Mouse (Mus musculus): ENCODE measurements around the gene Fam193a. TPM values are rescaled to one million over a fixed set of nuclear protein-coding genes. Genes with fewer than 3 reads are reported as not detected.

Gene Fam193a
- total RNA-seq (2021) = 10 to 100 TPM; 14.0 to 16.3 TPM
- long read RNA-seq, experiment 1, partial matches to known transcripts = 1 of 5 reads
- long read RNA-seq, experiment 1, other reads (novel, unspliced or antisense) = 4 of 5 reads
- long read RNA-seq, experiment 2, partial matches to known transcripts = 1 of 3 reads
- long read RNA-seq, experiment 2, other reads (novel, unspliced or antisense) = 2 of 3 reads

DNA sequence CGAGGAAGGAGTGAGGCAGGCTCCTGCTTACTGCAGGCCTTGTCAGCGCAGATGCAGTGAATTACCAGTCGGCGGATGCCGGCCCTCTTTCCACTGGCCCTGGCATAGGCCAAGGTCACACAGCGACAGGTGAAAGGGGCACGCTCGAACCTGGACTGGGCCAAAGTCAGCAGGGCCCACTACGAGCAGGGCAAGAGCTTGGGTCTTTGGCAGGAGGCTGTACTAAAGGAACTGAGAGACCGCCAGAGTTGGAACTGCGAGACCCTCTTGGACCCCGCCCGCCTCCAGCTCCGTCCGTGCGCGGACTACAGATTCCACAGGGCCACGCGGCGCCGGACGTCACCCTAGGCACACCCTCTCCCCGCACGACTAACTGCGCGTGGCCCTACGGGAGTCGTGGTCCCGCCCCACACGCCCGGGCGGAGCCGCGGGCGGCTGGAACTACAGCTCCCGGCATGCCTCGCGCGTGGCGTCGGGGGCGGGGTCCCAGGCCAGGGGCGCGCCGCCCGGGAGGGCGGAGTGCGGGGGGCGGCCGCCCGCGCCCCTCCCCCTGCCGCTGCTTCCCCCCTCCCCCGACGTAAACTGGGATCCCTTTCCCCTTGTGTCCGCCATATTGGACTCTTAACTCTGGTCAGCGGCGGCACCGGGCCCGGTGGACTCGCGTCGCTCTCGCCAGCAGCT lies at the start of gene Fam193a:
Fam193a (plus strand) TSS at position 593 of the 681 bp plus-strand sequence.
- intact Hi-C loops (cut with DNase I; ENCODE audit: low total_unique reads) = no loop called here

DNA sequence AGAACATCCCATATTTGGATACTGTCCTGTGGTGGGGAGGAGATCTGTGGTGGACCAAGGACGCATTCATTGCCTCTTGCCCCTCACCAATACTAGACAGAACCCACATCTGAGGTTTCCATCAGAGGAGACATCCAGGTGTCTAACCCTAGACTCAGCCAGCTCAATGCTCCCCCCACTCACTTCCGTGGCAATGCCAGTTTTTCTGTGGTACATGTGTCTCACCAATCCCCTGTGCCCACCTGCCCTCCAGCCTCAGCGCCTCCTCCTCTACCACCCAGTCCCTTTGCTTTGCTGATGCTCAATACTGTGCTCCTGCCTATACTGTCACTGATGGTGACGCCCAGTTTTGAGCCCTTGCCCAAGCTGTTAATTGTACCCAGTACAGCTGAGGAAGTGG lies 48.5 kb upstream of the Fam193a start:
- intact Hi-C loops (cut with DNase I; ENCODE audit: low total_unique reads) = no loop called here

More for the DNA sequence above, at the start of gene Fam193a:
- DNase-seq = peak; percentile 98

DNA sequence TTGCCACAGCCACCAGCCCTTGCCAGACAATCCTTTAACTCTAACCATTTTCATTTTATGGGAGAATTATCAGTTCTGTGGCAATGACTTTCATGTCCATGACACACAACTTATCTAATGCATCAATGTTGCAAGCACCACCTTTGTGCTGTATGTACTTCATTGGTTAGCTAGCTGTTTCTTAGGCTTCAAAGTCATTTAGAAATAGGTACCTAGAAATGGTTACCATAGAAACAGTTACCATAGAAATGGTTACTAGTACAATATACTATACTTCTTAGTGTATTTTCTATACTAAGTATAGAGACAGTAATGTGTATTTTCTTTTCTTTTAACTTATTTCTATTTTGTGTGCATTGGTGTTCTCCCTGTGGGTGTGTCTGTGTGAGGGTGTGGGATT lies 44.4 kb upstream of the Fam193a start:
- no peak for DNase-seq
- intact Hi-C loops (cut with DNase I; ENCODE audit: low total_unique reads) = no loop called here

More for the DNA sequence above, 48.5 kb upstream of the Fam193a start:
- no peak for DNase-seq

DNA sequence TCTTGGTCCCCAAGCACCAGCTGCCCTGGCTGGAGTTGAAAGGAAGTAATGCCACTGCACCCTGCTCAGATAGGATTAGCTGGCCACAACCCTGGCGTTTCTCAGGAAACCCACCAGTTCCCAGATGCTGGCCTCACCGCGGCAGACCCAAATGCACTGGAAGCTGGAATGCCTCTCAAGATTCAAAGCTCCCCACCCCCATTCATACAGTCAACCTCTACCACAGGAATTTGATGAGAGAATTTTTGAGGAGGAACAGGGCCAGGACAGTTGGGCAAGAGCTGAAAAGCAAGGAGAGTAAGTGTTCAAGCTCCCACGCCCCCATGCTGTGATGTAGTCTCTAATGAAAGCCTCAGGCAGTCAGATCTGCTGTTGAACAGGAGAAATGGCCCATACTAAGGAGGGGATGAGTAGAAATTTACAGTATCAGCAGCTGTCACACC lies 43.5 kb upstream of the Fam193a start:
- intact Hi-C loops (cut with DNase I; ENCODE audit: low total_unique reads) = no loop called here
- DNase-seq = no peak

DNA sequence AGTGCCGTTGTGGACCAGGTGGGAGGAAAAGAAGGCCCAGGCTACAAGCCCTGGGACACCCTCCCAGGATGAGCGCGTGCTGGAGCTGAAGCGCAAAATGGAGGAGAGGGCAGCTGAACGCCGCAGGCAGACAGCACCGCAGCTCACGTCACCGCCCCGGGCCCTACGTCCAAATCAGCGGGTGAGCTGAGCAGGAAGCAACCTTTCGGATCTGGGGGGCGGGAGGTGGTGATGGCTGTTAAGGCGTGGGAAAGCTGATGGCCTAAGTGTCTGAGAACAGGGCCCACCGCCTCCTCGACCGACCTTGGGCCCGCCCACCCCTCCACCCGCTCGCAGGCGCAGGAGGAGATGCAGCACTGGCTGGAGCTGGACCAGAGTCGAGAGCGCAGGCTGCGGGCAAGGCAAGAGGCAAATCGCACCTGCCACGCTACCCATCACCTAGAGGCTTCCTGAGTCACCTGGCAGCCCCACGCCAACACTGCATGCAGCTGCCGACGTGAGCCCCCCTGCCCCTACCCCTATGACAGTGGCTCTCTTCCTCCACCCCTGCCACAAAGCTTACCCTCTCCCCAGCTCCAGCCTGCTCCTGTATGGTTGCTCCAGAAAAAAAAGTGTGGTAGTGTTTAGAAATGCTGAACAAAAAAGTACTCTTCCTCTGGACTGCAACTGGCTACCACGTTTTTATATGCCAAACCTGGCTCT lies 42.7 kb upstream of the Fam193a start:
- intact Hi-C loops (cut with DNase I; ENCODE audit: low total_unique reads) = no loop called here

DNA sequence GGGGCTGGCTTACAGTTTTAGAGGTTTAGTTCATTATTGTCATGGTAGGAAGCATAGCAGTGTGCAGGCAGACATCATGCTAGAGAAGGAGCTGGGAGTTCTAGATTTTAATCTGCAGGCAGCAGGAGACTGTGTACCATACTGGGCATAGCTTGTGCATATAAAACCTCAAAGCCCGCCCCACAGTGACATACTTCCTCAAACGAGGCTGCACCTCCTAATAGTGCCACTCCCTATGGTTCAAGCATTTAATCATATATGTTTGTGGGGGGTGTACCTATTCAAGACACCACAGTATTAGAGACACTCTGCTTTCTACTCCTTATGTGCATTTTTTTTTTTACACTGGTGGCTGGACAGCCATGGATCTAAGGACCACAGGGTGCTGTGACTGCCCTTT lies 39.6 kb upstream of the Fam193a start:
- intact Hi-C loops (cut with DNase I; ENCODE audit: low total_unique reads) = loop anchor here (10.0 kb wide), 1 partner anchor 125 kb away; no protein-coding TSS in a partner anchor

More for the DNA sequence above, 42.7 kb upstream of the Fam193a start:
- peak; percentile 28 for DNase-seq

DNA sequence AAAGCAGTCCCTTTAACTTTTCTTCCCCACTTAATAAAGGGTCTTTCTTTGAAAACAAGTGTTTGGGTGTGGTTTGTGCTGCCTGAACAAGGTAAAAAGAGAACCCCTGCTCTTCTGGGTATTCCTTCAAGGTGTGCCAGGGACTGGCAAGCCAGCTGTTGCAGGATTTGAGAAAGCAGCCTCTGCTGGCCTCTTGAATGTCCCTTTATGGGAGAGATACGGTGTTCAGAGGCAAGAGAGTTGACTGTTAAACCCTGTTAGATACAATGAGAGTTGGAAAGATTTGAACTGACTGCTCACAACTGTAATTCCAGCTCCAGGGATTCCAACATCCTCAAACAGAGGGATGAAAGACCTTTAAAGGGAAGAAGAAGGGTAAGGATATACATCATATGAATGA lies 35.7 kb upstream of the Fam193a start:
- intact Hi-C loops (cut with DNase I; ENCODE audit: low total_unique reads) = loop anchor here (10.0 kb wide), 1 partner anchor 129 kb away; no protein-coding TSS in a partner anchor
- DNase-seq = no peak

More for the DNA sequence above, 39.6 kb upstream of the Fam193a start:
- DNase-seq = no peak

DNA sequence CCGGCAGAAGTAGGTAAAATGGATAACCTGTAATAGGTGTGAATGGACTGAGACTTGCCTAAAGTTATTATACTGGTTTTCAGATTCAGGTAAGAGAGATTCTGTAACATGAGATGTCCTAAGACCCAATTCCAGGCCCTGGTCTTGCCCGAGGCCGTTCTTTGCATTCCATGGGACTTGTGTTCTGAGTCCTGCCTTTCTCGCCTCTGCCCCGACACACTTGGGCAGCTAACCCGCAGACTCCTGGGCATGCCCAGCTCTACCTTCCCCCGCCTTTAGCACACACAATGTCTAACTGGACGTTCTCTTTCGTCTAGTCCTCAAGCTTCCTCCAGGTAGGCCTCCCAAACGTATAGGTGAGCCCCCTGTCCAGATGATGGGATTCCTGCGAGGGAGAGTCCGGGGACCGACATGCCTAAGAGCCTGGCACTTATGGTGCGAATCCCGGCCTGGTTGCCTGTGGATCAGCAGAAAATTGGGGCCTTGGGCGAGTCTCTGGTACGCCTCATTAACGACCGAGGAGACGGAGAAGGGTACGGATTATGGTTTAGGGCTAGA lies 34.1 kb upstream of the Fam193a start:
- no peak for DNase-seq
- intact Hi-C loops (cut with DNase I; ENCODE audit: low total_unique reads) = loop anchor here (10.0 kb wide), 1 partner anchor 131 kb away; no protein-coding TSS in a partner anchor

DNA sequence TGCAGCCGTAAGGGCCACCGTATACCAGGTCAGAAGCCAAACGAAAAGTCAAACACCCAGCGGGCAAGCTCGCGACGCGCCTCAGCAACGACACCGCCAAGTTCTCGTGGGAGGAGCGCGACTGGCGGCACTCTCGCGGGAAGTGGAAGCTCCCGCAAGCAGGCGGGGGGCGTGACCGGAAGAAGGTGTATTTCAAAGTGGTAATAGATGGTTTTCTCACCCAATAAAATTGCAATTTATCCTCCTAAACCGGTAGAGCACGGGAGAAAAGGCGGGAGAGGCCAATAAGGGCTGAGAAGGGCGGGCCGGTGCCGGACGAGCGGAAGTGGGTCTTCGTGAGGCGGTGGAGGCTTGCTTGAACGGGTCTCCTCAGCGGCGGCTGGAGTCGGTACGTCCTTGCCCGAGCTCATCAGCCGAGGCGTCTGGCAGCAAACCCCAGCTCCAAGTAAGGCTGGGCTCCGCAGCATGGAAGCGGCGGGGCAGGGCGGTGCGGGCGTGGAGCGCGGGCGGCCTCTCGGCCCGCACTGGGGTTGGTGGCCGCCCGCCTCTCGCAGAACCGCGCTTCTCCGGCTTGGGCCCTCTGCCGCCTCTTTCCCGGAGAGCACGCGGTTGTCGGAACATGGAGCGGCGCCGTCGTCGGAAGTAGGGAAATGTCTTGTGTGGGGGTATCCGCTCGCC lies 33.5 kb upstream of the Fam193a start, which contains the start of gene Rnf4:
Rnf4 (plus strand) TSS at position 193 of the 678 bp plus-strand sequence.
- intact Hi-C loops (cut with DNase I; ENCODE audit: low total_unique reads) = loop anchor here (10.0 kb wide), 1 partner anchor 131 kb away; no protein-coding TSS in a partner anchor
- peak; percentile 99 for DNase-seq

DNA sequence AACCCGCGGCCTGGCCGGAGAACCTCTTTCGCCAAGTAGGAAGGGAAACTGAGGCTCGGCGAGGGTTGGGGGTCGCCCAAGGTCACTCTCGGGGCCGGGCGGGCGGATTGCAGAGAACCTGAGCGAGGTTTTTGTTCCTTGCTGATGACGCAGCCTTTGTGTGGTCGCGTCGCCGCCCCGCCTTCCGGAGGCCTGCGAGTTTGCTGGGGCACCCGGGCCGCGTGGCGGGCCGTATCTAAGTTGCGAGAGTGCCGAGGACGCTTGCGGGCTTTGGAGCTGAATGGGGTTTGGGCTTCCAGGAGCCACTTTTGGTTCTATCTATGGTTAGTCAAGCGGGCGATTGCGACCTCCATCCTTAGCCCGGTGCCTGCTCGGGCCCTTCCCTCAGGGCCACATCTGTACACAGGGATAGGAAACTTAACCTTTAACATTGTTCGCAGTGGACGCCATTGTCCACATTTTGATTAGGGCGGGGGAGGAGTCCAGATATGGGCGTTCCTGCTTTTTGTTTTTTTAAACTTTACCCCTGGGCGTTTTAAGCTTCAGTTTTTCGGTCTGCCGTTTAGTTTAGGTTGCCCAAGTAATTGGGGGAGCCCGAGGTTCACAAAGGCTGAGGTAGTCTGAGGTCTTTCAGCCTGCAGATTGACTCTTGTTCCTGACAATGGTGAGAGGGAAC lies 32.8 kb upstream of the Fam193a start:
- intact Hi-C loops (cut with DNase I; ENCODE audit: low total_unique reads) = loop anchor here (10.0 kb wide), 1 partner anchor 132 kb away; no protein-coding TSS in a partner anchor

DNA sequence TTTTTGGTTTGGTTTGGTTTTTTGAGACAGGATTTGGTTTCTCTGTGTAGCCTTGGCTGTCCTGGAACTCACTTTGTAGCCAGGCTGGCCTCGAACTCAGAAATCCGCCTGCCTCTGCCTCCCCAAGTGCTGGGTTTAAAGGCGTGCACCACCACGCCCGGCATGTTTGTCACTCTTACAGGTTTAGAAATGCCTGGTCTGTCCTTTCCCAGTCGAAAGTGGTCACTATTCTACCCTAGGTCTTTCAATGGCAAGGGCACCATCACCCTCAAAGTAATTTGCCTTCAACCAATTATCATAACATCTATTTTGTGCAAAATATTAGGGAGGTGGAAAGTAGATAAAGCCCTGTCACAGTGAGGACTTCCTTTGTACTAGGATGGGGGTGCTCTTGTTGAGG lies 29.5 kb upstream of the Fam193a start:
- intact Hi-C loops (cut with DNase I; ENCODE audit: low total_unique reads) = no loop called here
- DNase-seq = no peak

More for the DNA sequence above, 32.8 kb upstream of the Fam193a start:
- peak; percentile 52 for DNase-seq

DNA sequence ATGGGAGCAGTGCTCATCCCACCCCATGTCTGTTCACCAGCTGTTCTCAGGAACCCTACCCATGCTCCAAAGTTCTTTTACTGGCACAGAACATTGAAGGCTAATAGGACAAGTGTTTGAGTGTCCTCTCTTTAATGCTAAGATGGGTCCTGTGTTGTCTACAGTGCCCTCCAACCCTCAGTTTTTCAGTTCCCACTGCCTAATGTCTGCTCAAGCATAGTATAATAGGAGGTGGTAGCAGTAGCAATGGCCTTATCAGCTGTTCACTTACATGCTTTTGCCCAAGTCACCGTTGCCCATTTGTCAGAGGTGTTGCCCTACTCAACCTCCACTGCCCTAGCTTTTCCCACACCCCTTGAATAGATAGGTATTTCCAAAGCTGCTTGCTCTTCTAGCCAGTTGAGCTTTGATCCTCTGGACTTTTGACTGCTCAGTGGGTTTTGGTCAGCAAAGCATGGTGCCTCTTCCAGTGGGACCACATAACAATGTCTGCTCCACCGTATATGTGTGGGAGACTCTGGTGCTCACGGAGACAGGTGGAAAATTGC lies 17.6 kb upstream of the Fam193a start:
- DNase-seq = no peak
- intact Hi-C loops (cut with DNase I; ENCODE audit: low total_unique reads) = no loop called here

DNA sequence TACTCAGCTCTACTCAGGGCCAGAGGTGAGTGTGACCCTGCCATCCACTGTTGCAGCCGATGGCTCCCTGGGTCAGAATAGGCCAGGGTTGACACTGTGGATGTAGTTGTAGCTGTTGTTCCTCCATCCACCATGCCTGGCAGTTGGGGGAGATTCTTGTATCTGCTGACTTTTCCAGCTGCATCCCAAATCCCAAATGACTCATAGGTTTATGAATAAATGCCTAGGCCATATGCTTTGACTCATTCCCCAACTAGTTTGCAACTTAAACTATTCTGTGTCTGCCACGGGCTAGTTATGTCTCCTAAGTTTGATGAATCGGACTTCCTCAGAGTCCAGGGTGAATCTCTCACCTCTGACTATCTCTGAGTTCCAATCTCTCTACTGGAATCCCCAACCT lies 9.5 kb upstream of the Fam193a start:
- intact Hi-C loops (cut with DNase I; ENCODE audit: low total_unique reads) = no loop called here

DNA sequence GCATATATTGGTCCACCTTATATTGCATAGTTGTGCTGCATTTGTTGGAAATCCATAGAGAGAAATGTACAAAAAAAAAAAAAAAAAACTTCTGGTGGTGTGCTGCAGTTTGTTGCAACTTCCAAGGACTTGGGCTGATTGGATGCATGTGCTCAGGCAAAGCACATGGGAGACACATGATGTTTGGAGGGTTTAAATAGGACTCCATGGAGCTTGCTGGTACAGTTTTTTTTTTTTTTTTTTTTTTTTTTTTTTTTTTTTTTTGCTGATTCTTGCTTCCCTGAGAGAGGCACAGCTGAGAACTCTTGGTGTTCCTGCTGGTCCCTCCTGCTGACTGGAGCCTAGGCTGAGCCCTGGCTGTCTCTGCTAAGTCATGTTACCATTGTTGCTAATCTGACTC lies 6.6 kb upstream of the Fam193a start:
- no peak for DNase-seq
- intact Hi-C loops (cut with DNase I; ENCODE audit: low total_unique reads) = no loop called here

More for the DNA sequence above, 9.5 kb upstream of the Fam193a start:
- no peak for DNase-seq

DNA sequence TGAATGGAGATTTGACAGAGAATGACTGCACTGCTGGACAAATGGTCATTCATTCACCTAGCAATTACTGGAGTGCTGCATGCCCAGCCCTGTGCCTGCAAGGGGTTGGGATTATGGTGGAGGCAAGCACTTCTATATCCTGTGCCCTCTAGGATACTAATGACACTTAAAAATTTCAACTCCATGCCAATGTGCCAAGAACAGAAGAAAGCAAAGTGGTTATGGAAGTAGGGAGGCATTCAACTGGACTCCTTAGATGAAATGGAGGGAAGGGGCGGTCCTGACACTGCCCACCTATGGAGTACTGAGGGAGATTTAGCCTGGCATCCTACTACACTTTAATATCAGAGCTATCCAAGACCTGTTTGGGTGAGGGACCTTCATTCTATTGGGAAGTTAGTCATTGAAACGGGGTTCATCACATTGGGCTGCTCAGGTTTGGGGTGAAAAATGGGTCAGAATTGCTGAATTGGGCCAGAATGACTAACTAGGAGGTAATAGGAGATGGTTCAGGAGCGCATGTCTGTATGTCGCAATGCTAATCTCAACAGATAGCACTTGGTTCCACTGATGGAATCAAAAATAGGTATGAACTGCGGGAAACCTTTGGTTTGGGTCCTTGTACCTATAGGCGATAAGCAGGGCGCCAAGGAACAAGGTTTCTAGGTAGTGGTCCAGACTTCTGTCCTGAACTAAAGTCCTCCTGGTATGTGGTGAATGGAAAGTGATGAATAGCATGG lies 1.0 kb upstream of the Fam193a start:
- intact Hi-C loops (cut with DNase I; ENCODE audit: low total_unique reads) = no loop called here
- DNase-seq = no peak

DNA sequence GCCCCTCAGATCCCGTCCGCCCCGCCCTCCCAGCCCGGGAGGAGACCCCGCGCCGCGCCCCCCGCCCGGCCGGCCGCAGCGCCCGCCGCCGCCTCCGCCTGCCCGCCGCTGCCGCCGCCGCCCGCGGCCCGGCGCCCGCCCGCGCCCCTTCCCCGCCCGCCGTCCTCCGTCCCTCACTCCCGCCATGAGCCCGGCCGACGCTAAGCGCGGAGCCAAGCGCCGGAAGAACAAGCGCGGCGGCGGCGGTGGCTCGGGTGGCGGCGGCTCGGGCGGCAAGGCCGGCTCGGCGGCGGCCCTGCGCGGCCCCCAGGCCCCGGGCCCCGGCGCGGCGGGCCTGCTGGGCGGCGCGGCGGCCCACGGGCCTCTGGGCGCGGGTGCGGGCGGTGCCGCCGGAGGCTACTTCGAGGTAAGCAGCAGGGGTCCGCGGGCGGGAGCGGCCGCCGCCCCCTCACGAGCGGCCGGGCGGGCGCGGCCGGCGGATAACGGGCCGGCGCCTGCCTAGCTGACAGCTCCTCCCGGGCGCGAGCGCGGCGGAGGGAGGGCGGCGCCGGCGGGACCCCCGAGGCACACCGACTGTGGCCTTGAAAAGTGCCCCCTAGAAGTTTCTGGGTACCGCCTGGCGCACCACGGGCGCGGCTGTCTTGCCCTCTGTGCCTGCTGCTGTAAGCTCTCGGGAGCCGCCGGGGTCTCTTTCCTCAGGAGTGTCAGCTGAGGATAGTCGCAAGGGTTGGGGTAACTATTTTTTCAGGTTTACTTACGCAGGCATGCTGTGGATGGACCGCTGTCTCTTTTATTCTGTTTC lies 490 bp downstream of the Fam193a start:
- DNase-seq = peak; percentile 23
- intact Hi-C loops (cut with DNase I; ENCODE audit: low total_unique reads) = no loop called here

DNA sequence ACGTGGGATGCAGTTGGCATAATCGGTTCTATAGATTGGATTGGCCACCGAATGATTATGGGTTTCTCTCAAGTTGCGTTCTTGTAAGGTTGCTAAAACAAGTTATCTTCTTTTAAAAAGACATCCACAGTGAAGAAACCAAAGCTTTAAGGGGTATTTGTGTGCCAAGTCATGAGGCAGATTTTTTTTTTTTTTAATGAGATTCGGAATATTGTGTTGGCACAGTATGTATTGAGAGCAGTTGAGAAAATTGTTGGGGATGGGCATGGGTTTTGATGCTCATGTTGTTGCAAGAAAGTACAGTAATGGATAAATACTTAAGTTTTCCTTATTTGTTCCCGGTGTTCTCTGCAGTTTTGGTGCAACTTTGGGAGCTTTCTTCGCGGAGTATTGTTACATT lies 1.1 kb downstream of the Fam193a start:
- intact Hi-C loops (cut with DNase I; ENCODE audit: low total_unique reads) = no loop called here
- DNase-seq = no peak
